Mouse (Mus musculus) embryo, embryonic 11 days (tissue): ENCODE data around the gene Asb1.

Experiments
- DNase-seq: peaks from one replicate; pipeline ENCODE4 v3.0.0-alpha.2; 2015

The Asb1 gene

DNA sequence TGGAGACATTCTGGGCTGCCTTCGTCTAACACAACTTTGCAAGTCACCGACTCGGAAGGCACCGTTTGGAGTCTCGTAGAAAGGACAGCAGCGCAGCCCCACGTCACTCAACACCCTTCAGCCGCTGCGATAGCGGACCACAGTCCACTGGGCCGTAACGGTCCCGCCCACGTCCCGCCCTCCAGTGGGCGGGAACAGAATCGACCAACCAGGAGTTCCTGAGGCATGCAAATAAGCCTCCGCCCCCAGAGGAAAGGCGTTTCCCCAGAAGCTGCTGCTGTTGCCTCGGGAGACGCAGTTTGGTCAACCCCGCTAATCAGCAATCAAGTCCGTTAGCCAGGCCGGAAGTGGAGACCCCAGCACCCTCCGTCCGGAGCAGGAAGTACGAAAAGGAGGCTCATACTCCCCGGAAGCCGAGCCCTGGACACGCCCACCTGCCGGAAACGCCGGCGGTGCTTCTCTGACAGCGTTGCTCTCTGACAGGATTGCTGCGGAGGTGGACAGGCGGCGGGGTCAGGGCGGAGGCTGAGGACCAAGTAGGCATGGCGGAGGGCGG, at the start of gene Asb1:
Asb1 (plus strand) TSS at position 274 of the 556 bp plus-strand sequence.
- peak; percentile 98 for DNase-seq

DNA sequence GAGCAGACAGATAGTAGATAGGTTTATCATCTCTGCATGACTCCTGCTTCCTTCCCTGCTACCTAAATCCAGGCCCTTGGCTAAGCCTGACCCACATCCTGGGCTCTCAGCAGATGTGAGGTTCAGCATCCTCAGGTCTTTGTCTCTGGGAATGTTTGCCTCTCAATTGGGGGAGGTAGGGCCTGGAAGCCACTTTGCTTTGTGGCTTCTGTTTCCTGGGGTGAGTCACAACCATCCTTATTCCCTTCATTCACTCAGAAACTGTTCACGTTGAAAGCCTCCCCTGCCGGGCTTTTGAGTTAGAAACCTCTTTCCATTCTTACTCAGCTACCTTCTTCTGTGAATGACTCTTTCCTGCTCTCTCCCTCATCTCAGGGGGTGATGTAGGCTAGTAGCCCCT, 47.6 kb upstream of the Asb1 start:
- DNase-seq: no peak

DNA sequence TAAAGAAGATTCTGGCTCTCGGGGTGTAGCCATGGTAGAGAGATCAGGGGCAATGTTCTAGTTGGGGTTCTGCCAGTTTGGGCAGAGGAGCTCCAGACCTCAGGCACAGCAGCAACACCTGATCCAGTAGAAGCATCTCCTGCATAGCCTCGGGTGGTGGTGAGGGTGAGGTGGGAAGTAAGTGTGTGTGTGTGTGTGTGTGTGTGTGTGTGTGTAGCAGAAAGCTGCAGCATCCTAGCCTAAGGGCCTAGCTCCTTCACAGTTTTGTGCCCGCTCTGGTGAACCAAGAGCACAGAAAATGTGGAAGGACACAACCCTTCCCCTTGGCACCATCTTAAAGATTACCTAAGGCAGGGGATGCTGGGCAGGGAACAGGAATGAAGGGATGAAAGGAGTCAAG, 46.4 kb upstream of the Asb1 start:
- DNase-seq: no peak

DNA sequence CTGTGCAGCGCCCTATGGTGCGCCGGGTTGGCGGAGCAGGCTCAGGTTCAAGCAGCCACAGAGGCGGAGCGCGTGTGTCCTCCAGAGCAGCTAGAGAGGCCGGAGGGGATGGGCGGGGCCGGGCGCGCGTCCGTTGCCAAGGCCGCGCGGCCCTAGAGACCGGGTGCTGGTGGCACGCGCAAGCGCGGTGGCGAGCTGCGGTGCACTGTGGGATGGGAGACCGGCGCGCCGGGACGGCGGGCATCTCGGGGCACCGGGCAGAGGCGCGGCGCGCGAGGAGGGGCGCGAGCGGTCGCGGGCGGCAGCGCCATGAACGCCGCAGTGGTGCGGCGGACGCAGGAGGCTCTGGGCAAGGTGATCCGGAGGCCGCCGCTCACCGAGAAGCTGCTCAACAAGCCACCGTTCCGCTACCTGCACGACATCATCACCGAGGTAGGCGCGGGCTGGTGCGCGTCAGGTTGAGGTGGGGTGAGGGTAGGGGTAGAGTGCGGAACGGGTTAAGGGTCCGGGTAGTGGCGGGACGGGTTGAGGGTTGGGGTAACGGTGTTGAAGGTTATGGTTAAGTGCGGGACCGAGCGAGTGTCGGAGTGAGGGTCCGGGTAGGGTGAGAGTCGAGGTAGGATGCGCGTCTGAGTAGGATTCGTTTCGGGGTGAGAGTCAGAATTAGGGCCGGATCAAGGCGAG, 45.7 kb upstream of the Asb1 start, which contains the start of gene Traf3ip1:
Traf3ip1 (plus strand) TSS at position 191 of the 684 bp plus-strand sequence.
- peak; percentile 96 for DNase-seq

DNA sequence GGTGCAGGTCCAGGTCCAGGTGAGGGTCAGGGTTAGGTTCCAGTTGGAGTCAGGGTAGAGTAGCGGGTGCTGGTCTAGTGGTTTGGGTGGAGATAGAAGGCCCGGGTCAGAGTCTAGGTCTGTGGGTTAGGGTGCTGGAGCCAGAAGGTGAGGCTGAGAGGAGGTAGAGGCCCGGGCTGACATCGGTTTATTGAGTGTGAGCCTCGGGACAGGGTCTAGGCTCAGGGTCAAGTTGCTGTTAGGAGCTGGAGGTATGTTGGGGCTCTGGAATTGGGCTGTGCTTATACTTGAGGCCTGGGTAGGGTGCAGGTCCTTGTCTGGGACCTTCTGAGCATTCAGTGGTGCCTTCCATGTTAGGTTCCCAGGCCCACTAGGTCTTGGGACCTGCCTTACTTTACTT, 45.0 kb upstream of the Asb1 start:
- DNase-seq: no peak

DNA sequence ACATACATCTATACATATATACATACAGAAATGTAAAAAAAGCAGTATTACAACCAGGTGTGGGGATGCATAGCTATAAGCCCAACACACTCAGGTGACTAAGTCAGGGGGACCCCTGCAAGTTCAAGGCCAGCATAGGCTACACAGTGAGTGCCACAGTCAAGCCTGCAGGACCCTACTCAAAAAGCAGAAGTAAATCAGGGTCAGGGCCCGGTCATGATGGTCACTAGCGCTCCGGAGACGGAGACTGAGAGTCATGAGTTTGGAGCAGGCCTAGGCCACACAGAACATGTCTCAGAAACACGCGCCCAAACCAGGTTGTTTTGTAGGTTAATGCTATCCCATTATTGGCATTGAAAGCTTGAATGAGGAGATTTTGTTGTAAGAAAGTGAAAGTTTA, 41.8 kb upstream of the Asb1 start:
- no peak for DNase-seq

DNA sequence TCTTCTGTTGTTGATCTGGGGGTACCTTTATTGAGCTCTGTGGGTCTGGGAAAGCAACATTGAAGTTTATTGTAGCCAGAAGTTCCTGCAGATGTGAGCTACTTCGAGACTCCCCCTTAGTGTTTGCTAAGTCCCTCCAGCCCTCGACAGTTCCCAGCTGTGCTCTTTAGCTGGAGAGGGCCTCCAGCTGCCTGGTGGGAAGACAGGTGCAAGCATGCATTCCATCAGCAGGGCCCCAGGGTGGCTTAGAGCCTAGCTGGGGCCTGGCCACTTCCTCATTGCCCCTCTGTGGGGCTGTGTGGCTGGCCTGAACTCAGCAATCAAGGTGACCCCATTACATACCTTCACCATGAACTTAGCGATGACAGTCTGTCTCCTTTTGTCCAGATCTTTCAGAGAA, 35.7 kb upstream of the Asb1 start:
- no peak for DNase-seq

DNA sequence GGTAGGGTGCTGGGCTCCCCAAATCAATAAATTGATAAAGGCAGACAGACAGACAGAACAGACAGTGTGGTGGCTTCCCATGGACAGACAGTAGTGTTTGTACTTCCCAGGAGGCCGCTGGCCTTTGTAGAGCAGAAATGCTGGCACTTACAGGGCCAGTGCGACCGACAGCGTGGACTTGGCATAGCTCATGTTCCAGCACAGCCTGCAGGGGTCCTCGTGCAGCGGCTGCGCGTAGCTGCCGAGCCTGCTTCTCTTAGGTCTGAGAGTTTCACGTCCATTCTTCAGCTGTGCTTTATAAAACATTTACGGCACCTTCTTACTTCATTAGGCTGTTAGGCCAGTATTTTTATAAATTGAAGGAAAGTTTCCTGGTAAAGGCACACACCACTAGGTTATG, 25.4 kb upstream of the Asb1 start:
- DNase-seq: no peak

DNA sequence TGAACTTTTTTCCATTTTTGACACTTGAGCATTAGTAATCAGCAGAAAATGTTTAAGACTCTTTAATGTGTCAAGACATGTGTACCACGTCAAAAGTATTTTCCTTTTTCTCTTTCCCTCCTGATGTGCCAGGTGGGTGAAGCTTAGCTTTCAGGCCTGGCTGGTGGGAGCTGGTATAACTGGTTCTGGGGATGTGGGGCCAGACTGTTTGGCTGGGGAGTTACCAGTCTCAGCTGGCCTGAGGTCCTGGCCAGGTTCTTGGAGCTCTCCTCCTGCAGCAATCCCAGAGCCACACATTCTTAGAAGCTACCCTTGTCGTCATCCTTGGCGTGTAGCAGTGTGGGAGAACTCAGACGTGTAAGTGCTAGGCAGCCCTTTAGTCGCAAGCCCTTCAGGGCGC, 24.7 kb upstream of the Asb1 start:
- no peak for DNase-seq

DNA sequence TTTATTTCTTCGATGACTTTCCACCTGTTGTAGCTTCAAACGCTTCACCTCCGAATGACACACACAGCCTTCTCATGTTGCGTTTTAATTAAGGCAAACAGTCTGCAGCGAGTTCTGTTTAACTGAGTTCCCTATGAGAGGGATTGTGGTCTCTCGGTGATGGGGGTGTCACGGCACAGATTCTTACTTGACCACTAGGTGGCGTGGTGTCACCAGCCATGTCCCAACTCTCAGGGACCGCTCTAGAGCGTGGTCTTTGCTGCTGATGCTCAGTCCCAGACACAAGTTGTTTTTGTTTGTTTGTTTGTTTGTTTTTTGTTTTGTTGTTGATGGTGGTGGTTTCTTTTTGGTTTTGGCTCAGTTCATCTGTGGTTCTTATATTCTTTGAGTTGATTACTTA, 16.6 kb upstream of the Asb1 start:
- peak; percentile 82 for DNase-seq

DNA sequence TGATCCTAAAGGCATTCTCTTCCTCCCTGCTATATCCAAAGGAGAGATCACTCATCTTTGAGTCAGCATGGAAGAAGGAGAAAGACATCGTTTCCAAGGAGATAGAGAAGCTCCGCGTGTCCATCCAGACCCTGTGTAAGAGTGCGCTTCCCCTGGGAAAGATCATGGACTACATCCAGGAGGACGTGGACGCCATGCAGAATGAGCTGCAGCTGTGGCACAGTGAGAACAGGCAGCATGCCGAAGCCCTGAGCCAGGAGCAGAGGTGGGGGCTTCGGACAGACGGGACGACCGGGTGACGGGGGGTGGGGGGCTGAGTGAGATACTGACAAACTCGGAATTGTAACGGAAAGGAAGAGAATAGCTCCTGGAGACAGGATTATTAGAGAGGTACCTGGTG, 14.5 kb upstream of the Asb1 start:
- DNase-seq: no peak

DNA sequence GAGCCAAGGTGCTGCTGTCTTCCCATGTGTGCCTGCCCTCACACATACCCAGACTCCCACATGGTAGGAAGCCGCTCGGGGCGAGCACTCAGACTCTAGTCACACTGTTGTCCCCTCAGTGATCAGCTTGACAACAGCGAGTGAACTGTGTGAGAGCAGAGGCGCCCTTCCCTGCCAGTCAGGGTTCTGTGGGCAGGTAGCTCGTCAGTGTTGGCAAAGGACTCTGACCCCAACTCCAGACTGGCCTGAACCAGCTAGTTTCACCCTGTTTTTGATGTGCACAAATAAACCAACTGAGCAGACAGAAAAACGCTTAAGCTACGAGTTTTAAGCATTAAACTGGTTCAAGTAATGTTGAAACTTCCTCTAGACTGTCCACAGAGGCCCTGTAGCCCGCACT, 10.2 kb upstream of the Asb1 start:
- DNase-seq: no peak

DNA sequence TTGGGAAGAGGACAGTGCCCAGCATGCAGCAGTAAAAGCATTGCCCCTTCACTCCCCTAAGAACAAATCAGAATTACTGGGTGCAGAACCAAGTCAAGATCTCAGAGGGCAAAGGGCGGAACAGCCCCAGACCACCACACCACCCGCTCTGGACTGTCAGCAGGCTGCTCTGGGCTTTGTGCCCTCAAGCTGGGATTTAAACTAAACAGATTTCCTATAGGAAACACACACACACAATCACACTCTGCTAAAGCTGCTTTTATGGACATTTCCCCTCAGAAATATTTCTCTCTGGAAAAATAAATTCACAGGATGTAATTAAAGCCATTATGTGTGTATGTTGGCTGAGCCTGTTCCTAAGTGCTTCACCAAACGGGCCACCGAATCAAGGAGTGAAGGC, 8.1 kb upstream of the Asb1 start:
- no peak for DNase-seq

DNA sequence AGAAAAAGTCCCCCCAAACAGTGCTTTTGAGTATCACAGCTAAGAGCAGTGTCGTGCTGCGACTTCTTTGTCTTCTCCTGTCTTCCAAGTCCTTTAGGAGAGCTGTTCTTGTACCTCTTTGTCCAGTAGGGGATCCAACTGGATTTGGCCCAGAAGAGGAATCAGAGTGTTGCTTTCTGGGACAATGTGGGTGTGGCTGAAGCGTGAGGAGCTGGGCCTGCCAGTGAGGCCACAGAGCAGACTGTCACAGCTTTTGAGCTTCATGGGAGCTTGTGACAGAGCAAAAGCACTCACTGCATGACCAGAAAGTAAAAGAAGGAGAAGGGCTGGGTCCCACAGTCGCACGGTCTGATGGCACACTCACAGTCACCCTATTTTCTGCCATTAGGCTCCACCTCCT, 7.5 kb upstream of the Asb1 start:
- no peak for DNase-seq

DNA sequence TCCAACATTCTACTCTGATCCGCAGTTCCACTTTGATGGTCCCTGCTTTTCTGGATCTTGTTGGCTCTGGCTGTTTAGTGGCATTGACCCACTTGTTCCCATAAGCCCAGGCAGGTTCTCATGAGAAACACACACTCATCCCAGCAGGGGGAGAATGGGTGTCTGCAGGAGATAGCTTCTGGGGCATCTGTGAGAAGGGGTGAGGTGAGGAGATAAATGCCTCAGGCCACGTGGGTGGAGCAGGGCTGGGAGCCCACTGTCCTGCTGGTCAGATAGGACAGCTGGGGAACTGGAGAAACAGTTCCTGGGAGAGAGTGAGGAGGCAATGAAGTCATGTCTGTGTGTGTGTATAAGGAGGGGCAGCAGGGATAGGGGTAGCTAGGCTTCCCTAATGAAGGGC, 6.9 kb upstream of the Asb1 start:
- DNase-seq: no peak

DNA sequence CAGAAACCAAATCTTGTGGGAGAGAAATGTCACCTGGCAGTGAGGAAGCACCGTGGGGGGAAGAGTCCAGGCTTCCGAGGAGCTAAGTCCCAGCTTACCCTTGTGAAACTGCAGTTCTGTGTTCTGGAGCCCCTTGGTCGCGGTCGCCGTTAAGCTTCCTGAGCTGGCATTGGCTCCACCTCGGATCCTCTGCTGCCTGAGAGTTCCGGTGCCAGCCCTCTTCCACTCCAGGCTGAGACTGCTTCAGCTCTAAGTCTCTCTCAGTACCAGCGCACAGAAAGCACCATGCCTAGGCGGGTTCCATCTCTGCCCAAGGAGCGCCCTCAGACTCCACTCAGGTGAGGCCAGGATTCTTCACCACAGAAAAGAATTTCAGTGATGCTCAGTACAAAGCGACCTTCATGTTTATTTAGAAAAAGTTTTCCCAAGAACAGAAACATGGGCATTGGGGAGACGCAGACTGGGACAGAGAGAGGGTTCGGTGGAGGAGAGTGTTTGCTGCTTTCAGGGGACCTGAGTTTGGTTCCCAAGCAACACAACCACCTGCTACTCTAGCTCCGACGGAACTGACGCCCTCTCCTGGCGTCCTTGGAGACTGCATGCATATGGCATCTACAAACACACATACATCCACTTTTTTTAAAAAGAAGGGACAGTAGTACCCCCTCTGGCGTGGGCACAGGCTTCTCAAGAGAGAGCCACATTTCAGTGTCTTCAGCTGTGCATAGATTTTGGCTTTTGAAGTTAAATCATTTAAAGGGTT, 6.2 kb upstream of the Asb1 start:
- no peak for DNase-seq

DNA sequence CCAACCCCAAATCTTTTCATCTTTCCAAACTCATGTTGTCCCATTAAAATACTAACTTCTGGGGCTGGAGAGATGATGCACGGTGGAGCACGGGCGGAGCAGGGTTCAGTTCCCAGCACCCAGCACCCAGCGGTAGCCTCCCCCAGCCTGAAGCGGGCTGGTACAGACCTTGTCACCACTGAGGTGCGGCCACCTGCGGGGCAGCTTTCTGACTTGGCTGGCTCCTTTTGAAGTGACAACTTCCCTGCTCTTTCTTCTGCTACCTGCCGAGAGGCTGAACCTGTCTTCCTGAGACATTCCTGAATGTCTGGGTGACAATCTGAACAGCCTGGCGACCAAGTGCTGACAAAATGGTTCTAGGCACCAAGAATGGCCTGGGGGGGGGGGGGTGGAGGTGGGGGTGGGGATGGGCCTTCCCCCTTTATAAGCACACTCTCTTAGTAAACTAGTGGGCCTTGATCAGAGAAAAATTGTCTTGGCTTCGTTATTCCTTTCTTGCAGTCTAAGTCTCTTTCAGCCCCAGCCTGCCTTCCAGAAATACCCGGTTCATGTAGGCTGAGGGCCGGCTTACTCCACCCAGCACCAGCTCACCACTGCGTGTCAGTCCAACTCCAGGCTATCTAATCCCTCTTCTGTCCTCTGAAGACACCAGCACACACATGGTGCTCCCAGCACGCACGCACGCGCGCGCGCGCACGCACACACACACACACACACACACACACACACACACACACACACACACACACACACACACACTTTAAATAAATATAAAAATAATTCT, 2.4 kb upstream of the Asb1 start:
- no peak for DNase-seq

DNA sequence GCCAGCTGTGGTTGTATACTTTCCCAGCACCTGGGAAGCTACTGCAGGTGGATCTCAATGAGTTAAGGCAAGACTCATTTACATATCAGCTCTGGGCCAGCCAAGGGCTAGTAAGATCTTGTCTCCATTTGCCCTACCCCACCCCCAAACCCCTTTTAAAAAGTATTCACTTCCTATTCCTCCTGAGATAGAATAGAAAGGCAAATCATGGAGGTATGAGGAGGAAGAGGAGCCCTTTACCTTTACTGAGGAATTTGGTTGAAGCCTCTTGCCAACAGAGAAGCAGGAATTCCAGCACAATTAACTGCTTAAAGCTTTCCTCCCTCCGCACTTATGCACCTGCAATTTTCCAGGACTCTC, 1.8 kb upstream of the Asb1 start:
- no peak for DNase-seq

DNA sequence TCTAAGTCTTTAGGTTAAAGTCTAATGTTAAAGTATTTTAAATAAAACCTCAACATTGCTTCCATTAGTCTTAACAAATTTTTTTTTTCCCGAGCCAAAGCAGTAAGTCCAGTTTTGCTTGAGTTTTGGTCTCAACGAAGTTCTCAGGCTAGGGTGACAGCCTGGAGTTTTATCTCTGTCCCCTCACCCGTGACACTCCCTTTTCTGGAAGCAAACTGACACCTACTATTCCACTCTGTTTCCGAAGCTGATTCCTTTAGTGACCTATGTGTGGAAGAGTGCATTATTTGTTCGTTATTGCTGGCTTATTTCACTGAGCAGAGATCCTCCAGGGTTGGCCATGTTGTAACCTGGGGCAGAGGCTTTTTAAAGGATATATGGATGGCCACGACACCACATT, 1.1 kb upstream of the Asb1 start:
- no peak for DNase-seq

DNA sequence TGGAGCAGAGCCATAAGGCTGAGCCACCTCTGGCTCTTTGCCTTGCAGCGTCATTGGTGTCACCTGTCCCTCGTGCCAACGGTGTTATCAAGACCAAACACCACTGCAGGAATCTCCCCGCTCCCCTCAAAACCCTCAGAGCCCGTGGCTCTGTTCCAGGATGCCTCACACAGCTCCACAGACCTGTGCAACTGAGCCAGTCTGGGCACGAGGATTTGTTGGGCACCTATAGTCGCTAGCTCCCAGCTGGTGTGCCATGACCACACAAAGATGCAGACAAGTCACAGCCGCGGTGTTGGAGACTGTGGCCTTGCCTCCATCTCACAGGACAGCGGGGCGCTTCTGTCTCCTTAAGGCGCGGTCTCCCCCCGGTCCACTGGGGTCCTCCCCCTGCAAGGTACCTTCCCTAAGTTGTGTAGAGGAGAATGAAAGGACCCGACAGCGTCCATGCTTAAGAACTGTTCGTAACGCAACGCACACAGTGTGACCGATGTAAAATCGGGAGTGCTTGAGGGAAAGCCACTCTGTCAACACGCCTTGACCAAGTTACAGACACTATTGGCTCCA, 557 bp upstream of the Asb1 start:
- no peak for DNase-seq

DNA sequence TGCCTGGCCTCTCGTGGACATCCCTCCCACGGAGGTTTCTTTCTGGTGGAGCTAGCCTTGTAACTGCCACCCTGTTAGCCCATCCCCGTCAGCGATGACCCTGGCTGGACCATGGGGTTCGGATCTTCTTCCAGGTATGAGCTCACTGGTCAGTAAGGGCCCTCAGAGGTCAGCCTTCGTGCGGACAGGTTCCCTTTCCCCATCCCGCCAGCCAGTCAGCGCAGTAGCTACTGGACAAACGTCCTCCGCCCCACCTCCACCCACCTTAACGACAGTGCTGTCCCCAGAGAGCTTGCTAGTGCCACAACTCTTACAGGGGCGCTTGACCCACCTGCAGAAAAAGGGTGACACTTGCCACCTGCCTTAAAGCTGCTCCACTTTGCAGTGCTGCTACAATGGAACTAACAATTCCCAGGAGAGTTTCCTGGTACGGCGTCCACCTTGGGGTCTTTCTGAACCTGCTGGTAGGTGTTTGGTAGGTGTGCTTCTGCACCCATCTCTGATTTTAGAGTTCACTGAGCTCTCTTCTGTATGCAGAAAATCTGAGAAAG, 773 bp downstream of the Asb1 start:
- DNase-seq: no peak

DNA sequence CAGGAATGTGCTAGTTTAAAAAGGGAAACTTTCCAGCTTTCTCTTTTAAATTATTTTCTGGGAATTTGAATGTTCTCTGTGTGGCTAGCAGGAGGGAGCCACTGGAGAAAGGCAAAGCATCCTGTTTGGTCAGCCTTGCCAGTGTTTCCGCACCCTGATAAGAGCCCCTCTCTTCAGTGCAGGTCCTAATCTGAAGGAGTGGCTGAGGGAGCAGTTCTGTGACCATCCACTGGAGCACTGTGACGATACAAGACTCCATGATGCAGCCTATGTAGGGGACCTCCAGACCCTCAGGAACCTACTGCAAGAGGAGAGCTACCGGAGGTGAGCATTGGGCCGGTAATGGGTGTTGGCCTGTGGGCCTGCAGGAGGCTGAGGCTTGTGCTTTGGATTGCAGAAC, 3.6 kb downstream of the Asb1 start:
- DNase-seq: no peak

DNA sequence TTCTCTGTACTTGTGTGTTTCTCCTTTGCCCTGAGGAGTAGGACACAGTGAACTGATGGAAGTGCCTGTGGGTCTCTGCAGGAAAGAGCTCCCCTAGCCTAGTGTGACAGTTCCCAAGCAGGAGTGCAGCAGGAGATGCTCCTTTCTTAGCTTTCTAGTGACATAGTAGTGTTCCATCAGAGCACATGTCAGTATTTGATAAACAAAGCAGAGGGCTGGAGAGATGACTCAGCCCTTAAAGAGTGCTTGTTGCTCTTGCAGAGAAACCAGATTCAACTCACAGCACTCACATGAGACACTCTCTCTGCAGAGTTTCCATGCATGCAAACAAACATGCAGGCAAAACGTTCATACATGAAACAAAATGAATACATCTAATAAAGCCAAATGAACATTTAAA, 4.9 kb downstream of the Asb1 start:
- DNase-seq: no peak
